Mouse (Mus musculus): ENCODE measurements around the gene Gm15294. TPM values are rescaled to one million over a fixed set of nuclear protein-coding genes. Genes with fewer than 3 reads are reported as not detected.

The Gm15294 gene
- total RNA-seq (2018; cell fraction: chromatin; rRNA removed) = not detected
- not detected for total RNA-seq (2018; cell fraction: cytosol; rRNA removed)
- not detected for total RNA-seq (2018; cell fraction: nucleus; rRNA removed)
- not detected in 3 replicates for polyA plus RNA-seq (2018)

- Histone ChIP-seq H3K36me3 (ENCODE audit: inconsistent target) (no peaks in the 10 kb centered on the region), H3K4me3 (ENCODE audit: inconsistent target) (no peak within 1 kb of the TSS), H3K79me2 (ENCODE audit: inconsistent target) (no peaks in the 10 kb centered on the region), H3K27ac (no peak within 1 kb of the TSS)
- WGBS (ENCODE audit: missing documents) = 94% methylated on average over 3 of the region's 4 CpGs
These were observed at the start of gene Gm15294 for GRCm38 (mm10) chrX:141875135-141875534. TSS of gene Gm15294 (minus strand) at chrX:141875235.

GRCm38 (mm10) chrX:141884336-141885048 lies 9.5 kb upstream of the Gm15294 start:
- 91% methylated on average over 4 of the region's 4 CpGs for WGBS (ENCODE audit: missing documents)
- no peak overlapping the region for H3K27ac ChIP-seq
- H3K4me3 ChIP-seq (ENCODE audit: inconsistent target) = no peak overlapping the region
- no peaks in the 10 kb centered on the region for H3K79me2 ChIP-seq (ENCODE audit: inconsistent target)
- H3K36me3 ChIP-seq (ENCODE audit: inconsistent target) = no peaks in the 10 kb centered on the region

GRCm38 (mm10) chrX:141874024-141874423 lies 1.0 kb downstream of the Gm15294 start:
- H3K4me3 ChIP-seq (ENCODE audit: inconsistent target) = no peak overlapping the region
- WGBS (ENCODE audit: missing documents) = 92% methylated on average over 10 of the region's 11 CpGs
- no peaks in the 10 kb centered on the region for H3K79me2 ChIP-seq (ENCODE audit: inconsistent target)
- no peak overlapping the region for H3K27ac ChIP-seq
- no peaks in the 10 kb centered on the region for H3K36me3 ChIP-seq (ENCODE audit: inconsistent target)

DNA sequence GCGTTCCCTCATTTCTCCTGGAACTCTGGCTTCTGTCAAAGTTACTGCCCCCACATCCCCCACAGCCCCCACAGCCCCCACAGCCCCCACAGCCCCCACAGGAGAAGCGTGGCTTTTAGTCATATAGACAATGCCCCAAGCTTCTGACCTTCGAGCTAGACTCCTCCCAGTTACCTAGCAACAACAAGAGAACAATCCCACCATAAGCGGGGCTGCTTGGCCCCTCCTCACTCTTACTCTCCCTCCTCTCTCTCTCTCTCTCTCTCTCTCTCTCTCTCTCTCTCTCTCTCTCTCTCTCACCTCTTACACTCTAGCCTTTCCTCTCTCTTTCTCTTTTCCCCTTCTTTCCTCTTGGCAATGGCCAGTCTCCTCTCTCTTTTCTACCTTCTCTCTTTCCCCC lies 1.4 kb downstream of the Gm15294 start:
- H3K27ac ChIP-seq = no peak overlapping the region
- WGBS (ENCODE audit: missing documents) = 88% methylated on average over 2 of the region's 4 CpGs
- H3K79me2 ChIP-seq (ENCODE audit: inconsistent target) = no peaks in the 10 kb centered on the region
- H3K36me3 ChIP-seq (ENCODE audit: inconsistent target) = no peaks in the 10 kb centered on the region
- no peak overlapping the region for H3K4me3 ChIP-seq (ENCODE audit: inconsistent target)

- 64% methylated on average over 6 of the region's 6 CpGs for WGBS (ENCODE audit: missing documents)
- Histone ChIP-seq H3K79me2 (ENCODE audit: inconsistent target) (no peaks in the 10 kb centered on the region), H3K27ac (no peak overlapping the region), H3K36me3 (ENCODE audit: inconsistent target) (no peaks in the 10 kb centered on the region), H3K4me3 (ENCODE audit: inconsistent target) (no peak overlapping the region)
These were observed 19.2 kb downstream of the Gm15294 start for GRCm38 (mm10) chrX:141855684-141856396.

Other genes starting within 250 kb of the Gm15294 start
- gene Irs4, start 150.0 kb downstream of the Gm15294 start, polyA plus RNA-seq (2018) = not detected in 3 replicates

Measured in macrophage (primary cell).